Mouse (Mus musculus) lung, postnatal 0 days (tissue): ENCODE measurements around the gene Bpnt1. TPM values are rescaled to one million over a fixed set of nuclear protein-coding genes. Genes with fewer than 3 reads are reported as not detected.
A peak's percentile ranks its signal among the peaks of the same experiment; 100 is the strongest.

Experiments used
- ATAC-seq: fragments of 200-750 bp; cut with Nextera tagmentation; 2 replicates; pipeline ENCODE4 v1.8.0; 2017; ENCODE audit warnings: moderate library complexity
- DNase-seq: peaks from one replicate; pipeline ENCODE4 v3.0.0-alpha.2; 2016; ENCODE audit warnings: low spot score
- H3K27ac ChIP-seq: fragments of 300-500 bp; sonication (generic); 2 replicates; pipeline ENCODE4 v1.5.1; 2014; ENCODE audit warnings: antibody characterized with exemption, mild to moderate bottlenecking, low read length, mixed read lengths
- H3K27me3 ChIP-seq: fragments of 300-500 bp; sonication (generic); replicated peaks from 2 replicates; pipeline ENCODE4 v1.6.1; 2014; ENCODE audit warnings: low read length, mixed read lengths; ENCODE audit not compliant: insufficient read depth
- H3K36me3 ChIP-seq: fragments of 300-500 bp; sonication (generic); 2 replicates; pipeline ENCODE4 v1.6.1; 2014; ENCODE audit warnings: low read length, mixed read lengths; ENCODE audit not compliant: insufficient read depth
- H3K4me1 ChIP-seq: fragments of 300-500 bp; sonication (generic); 2 replicates; pipeline ENCODE4 v1.6.1; 2014; ENCODE audit warnings: antibody characterized with exemption, low read depth, low read length, mixed read lengths; ENCODE audit not compliant: insufficient read depth
- H3K4me2 ChIP-seq: fragments of 300-500 bp; sonication (generic); replicated peaks from 2 replicates; pipeline ENCODE4 v1.6.1; 2014; ENCODE audit warnings: low read depth, mild to moderate bottlenecking, low read length, moderate library complexity, mixed read lengths
- H3K4me3 ChIP-seq: fragments of 300-500 bp; sonication (generic); 2 replicates; pipeline ENCODE4 v1.5.1; 2014; ENCODE audit warnings: low read depth, low read length
- H3K9ac ChIP-seq: fragments of 300-500 bp; sonication (generic); replicated peaks from 2 replicates; pipeline ENCODE4 v1.6.1; 2014; ENCODE audit warnings: low read depth, mild to moderate bottlenecking
- H3K9me3 ChIP-seq: fragments of 300-500 bp; sonication (generic); 2 replicates; pipeline ENCODE4 v1.6.1; 2016; ENCODE audit warnings: low read length, mixed read lengths
- CTCF ChIP-seq: IDR thresholded peaks from 2 replicates; pipeline ENCODE4 v1.5.1; 2016; ENCODE audit warnings: antibody characterized with exemption, mild to moderate bottlenecking
- EP300 ChIP-seq: IDR thresholded peaks from 2 replicates; pipeline ENCODE4 v1.6.1; 2016; ENCODE audit warnings: antibody characterized with exemption, mild to moderate bottlenecking, control low read depth
- WGBS: fragments of 180-500 bp; shearing (Covaris S2); extraction: QIAGEN DNeasy Blood & Tissue Kit; methylation state at CpG from one replicate; pipeline ENCODE4 v1.1.7; 2014; 5-methylcytosine and 5-hydroxymethylcytosine counted together
- polyA plus RNA-seq: library from polyadenylated mRNA; unstranded; fragments of >200 nt; fragmentation: Nextera tagmentation; extraction: Ambion mirVana; gene quantifications from 2 replicates; pipeline ENCODE4 v1.2.1, GENCODE M21; 2015

Bpnt1 gene
- polyA plus RNA-seq, 1 experiment from 2014 or later, result 30.5 TPM

DNA sequence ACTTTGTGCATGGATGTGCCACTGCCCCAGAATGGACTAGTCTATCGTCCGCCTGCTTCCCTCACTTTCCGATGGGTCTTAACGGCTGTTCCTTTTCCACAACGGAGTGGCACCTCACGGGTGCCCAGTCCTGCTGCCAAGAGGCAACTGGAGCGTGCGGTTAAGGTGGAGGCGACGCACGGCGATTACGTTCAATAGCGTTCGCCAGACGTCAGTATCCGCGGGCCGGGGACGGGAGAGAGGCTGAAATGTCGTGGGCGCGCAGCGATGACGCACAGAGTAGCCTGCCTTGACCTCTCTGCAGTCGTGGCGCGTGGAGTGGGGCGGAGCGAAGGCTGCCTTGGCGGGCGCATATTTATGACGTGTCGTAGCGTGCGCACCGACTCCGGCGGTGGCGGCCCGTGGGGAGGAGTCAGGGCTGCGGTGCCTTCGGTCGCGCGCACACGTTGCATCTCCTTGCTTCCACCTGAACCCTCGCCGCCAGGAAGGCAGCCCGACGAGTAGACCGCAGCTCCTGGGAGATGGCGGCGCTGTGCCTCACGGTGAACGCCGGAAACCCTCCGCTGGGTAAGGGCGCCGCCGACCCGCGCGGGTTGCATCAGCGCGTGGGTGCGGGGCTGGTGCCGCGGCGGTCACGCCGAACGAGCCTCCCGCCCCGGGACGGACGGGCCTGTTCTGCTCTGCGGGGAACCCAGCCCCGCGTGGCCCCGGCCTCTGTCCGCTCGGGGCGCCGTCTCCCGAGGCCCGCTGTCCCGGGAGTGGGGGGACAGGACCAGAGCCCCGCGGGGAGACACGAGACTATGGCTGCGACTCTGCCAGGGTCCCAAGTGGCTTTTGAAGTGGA is 30.9 kb downstream of the Bpnt1 start, which contains the start of gene Eprs:
Gene Eprs, plus strand, starts transcription at position 368 of the 844 bp plus-strand sequence.
- Histone ChIP-seq H3K4me2 (peak within 1 kb of the TSS; percentile 80), H3K27me3 (no peaks in the 10 kb centered on the region), H3K9ac (peak within 1 kb of the TSS; percentile 84), H3K9me3 (no peaks in the 10 kb centered on the region), H3K4me3 (peak within 1 kb of the TSS; percentile 95), H3K36me3 (no peaks in the 10 kb centered on the region), H3K4me1 (peaks cover 5% of the 10 kb centered on the region; the same call in 1 of the 2 replicates), H3K27ac (peak within 1 kb of the TSS; percentile 96)
- WGBS, result under 1% methylated on average over 90 of the region's 92 CpGs
- TF ChIP-seq CTCF (peak; percentile 21), EP300 (no peak)
- ATAC-seq, result peak; percentile 97
- DNase-seq, result peak; percentile 99

- DNase-seq (peak; percentile 90), ATAC-seq (peak; percentile 60)
- TF ChIP-seq CTCF, result no peak
- peak; percentile 39; the same call in 1 of the 2 replicates for TF ChIP-seq EP300
Measured at GRCm38 (mm10) chr1:185363526-185364182, 31.7 kb downstream of the Bpnt1 start.

GRCm38 (mm10) chr1:185364183-185364540 is 32.2 kb downstream of the Bpnt1 start:
- H3K4me3 ChIP-seq, result peak overlapping the region; percentile 95
- no peaks in the 10 kb centered on the region for H3K27me3 ChIP-seq
- 34% methylated on average over 6 of the region's 6 CpGs for WGBS

More at GRCm38 (mm10) chr1:185363526-185364182, 31.7 kb downstream of the Bpnt1 start:
- Histone ChIP-seq H3K9ac (peak overlapping the region; percentile 79), H3K9me3 (no peaks in the 10 kb centered on the region), H3K36me3 (peaks cover 3% of the 10 kb centered on the region; the same call in 1 of the 2 replicates), H3K4me2 (peak overlapping the region; percentile 80), H3K4me1 (peaks cover 5% of the 10 kb centered on the region; the same call in 1 of the 2 replicates), H3K27ac (peak overlapping the region; percentile 96), H3K27me3 (no peaks in the 10 kb centered on the region), H3K4me3 (peak overlapping the region; percentile 95)
- WGBS, result under 1% methylated on average over 22 of the region's 22 CpGs

DNA sequence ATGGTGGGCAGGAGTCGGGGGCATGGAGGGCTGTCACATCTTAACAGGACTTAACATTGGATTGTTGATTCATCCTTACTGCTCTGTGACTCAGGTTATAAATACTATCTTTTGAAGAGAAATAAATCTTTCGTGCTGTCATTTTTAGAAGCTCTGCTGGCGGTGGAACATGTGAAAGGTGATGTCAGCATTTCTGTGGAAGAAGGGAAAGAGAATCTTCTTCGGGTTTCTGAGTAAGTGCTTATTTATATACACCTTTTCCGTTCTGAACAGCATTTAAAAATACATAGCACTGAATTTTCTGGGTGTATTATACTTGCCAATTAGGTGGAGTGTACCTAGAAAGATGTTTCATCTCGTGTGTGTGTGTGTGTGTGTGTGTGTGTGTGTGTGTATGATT is 35.4 kb downstream of the Bpnt1 start:
- Histone ChIP-seq H3K36me3 (peaks cover 11% of the 10 kb centered on the region; the same call in 1 of the 2 replicates), H3K9ac (no peak overlapping the region), H3K27ac (no peak overlapping the region), H3K9me3 (no peaks in the 10 kb centered on the region), H3K4me1 (peaks cover 5% of the 10 kb centered on the region; the same call in 1 of the 2 replicates), H3K27me3 (no peaks in the 10 kb centered on the region), H3K4me3 (no peak overlapping the region), H3K4me2 (no peak overlapping the region)
- no peak for DNase-seq
- no peak for ATAC-seq
- no peak for TF ChIP-seq EP300
- no peak for TF ChIP-seq CTCF
- 87% methylated on average over 6 of the region's 6 CpGs for WGBS

More at GRCm38 (mm10) chr1:185364183-185364540, 32.2 kb downstream of the Bpnt1 start:
- no peak for TF ChIP-seq CTCF
- no peak for TF ChIP-seq EP300
- no peaks in the 10 kb centered on the region for H3K9me3 ChIP-seq
- peaks cover 3% of the 10 kb centered on the region; the same call in 1 of the 2 replicates for H3K36me3 ChIP-seq
- H3K4me2 ChIP-seq, result peak overlapping the region; percentile 80
- peaks cover 5% of the 10 kb centered on the region; the same call in 1 of the 2 replicates for H3K4me1 ChIP-seq
- DNase-seq (no peak), ATAC-seq (no peak)
- no peak overlapping the region for H3K9ac ChIP-seq
- peak overlapping the region; percentile 96 for H3K27ac ChIP-seq

GRCm38 (mm10) chr1:185369979-185370378 is 38.0 kb downstream of the Bpnt1 start:
- H3K9ac ChIP-seq, result no peak overlapping the region
- TF ChIP-seq CTCF (no peak), EP300 (no peak)
- no peaks in the 10 kb centered on the region for H3K4me1 ChIP-seq
- DNase-seq (no peak), ATAC-seq (no peak)
- WGBS, result 95% methylated on average over 6 of the region's 6 CpGs
- no peak overlapping the region for H3K4me2 ChIP-seq
- H3K27me3 ChIP-seq, result no peaks in the 10 kb centered on the region
- no peak overlapping the region for H3K27ac ChIP-seq
- H3K4me3 ChIP-seq, result no peak overlapping the region
- H3K36me3 ChIP-seq, result peaks cover 27% of the 10 kb centered on the region
- no peaks in the 10 kb centered on the region for H3K9me3 ChIP-seq

DNA sequence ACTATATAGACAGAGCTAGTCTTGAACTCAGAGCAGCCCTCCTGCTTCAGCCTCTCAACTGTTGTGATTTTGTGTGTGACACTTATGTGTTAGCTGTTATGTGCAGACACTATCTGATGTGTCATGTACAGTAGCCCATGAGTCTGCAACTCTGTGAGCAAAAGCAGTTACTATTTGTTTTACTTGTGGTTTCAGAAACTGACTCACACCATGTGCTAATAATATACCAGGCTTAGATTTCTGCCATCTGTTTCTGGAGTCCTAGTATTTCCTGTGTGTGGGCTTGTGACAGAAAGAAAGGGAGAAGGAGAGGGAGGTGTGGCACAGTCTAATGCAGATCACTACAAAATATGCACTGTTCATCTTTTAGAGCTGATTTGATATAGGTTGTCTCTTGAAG is 44.4 kb downstream of the Bpnt1 start:
- H3K4me3 ChIP-seq, result no peak overlapping the region
- ATAC-seq (no peak), DNase-seq (no peak)
- H3K27ac ChIP-seq, result no peak overlapping the region
- no peaks in the 10 kb centered on the region for H3K27me3 ChIP-seq
- H3K9ac ChIP-seq, result no peak overlapping the region
- no peak overlapping the region for H3K4me2 ChIP-seq
- H3K4me1 ChIP-seq, result no peaks in the 10 kb centered on the region
- TF ChIP-seq EP300, result no peak
- TF ChIP-seq CTCF, result no peak
- H3K36me3 ChIP-seq, result peaks cover 49% of the 10 kb centered on the region
- no peaks in the 10 kb centered on the region for H3K9me3 ChIP-seq
